Mouse (Mus musculus) MEL (cell line): ENCODE data around the gene Hexim2. TPM values are rescaled to one million over a fixed set of nuclear protein-coding genes. Genes with fewer than 3 reads are reported as not detected.
A peak's percentile ranks its signal among the peaks of the same experiment; 100 is the strongest.

ENCODE experiments used
- DNase-seq: peaks from one replicate; pipeline ENCODE4 v3.0.0; 2011; ENCODE audit warnings: low read depth, low spot score
- H3K27ac ChIP-seq: 2 replicates; pipeline ENCODE4 v1.5.1; 2012; ENCODE audit warnings: low read depth, mild to moderate bottlenecking, control low read depth, low read length, moderate library complexity; ENCODE audit not compliant: control insufficient read depth
- H3K27me3 ChIP-seq, 2 experiments: fragments of 150-350 bp in 1 of 2; sonication (generic) in 1 of 2; 2 replicates each; pipeline ENCODE4 v1.6.1; 2012; ENCODE audit warnings: low read length in 2 of 2, mild to moderate bottlenecking in 2 of 2, improper control_type of control experiment in 1 of 2, moderate library complexity in 1 of 2; ENCODE audit not compliant: insufficient read depth in 2 of 2, control insufficient read depth in 1 of 2
- H3K36me3 ChIP-seq, 2 experiments: 2 replicates each; pipeline ENCODE4 v1.6.1; 2012 to 2014; ENCODE audit warnings: low read length in 2 of 2, improper control_type of control experiment in 1 of 2, inconsistent platforms in 1 of 2, mild to moderate bottlenecking in 1 of 2; ENCODE audit not compliant: insufficient read depth in 2 of 2, control insufficient read depth in 1 of 2
- H3K4me1 ChIP-seq, 2 experiments: fragments of 150-350 bp in 1 of 2; sonication (generic) in 1 of 2; 2 replicates each; pipeline ENCODE4 v1.6.1; 2012; ENCODE audit warnings: low read length in 2 of 2, improper control_type of control experiment in 1 of 2, mild to moderate bottlenecking in 1 of 2; ENCODE audit not compliant: insufficient read depth in 2 of 2, control insufficient read depth in 1 of 2
- H3K4me3 ChIP-seq, 2 experiments: fragments of 150-350 bp in 1 of 2; sonication (generic) in 1 of 2; 2 replicates each; pipeline ENCODE4 v1.5.1; 2012; ENCODE audit warnings: low read depth in 2 of 2, low read length in 2 of 2, mild to moderate bottlenecking in 2 of 2, moderate library complexity in 2 of 2, control low read depth in 1 of 2, improper control_type of control experiment in 1 of 2; ENCODE audit not compliant: control insufficient read depth in 1 of 2, insufficient read depth in 1 of 2
- H3K79me2 ChIP-seq: 2 replicates; pipeline ENCODE4 v1.6.1; 2012; ENCODE audit warnings: mild to moderate bottlenecking, low read length, moderate library complexity; ENCODE audit not compliant: control insufficient read depth, poor library complexity, insufficient read depth
- H3K9ac ChIP-seq: 2 replicates; pipeline ENCODE4 v1.6.1; 2012; ENCODE audit warnings: low read depth, mild to moderate bottlenecking, control low read depth, low read length, moderate library complexity; ENCODE audit not compliant: control insufficient read depth, poor library complexity, severe bottlenecking
- H3K9me3 ChIP-seq: fragments of 150-350 bp; sonication (generic); replicated peaks from 2 replicates; pipeline ENCODE4 v1.6.1; 2012; ENCODE audit warnings: mild to moderate bottlenecking, low read length, improper control_type of control experiment, moderate library complexity; ENCODE audit not compliant: insufficient read depth
- BHLHE40 ChIP-seq: IDR thresholded peaks from 2 replicates; pipeline ENCODE4 v1.6.1; 2012; ENCODE audit warnings: low read depth, mild to moderate bottlenecking, inconsistent platforms, low read length, improper control_type of control experiment, borderline replicate concordance
- CHD1 ChIP-seq: IDR thresholded peaks from 2 replicates; pipeline ENCODE4 v1.6.1; 2012; ENCODE audit warnings: low read depth, mild to moderate bottlenecking, inconsistent platforms, low read length, improper control_type of control experiment
- CTCF ChIP-seq, 3 experiments: IDR thresholded peaks in 2 of 3; conservative IDR thresholded peaks in 1 of 3; 2 replicates each; pipeline ENCODE4 v1.5.1; 2011 to 2012; ENCODE audit warnings: low read length in 3 of 3, low read depth in 2 of 3, mild to moderate bottlenecking in 2 of 3, improper control_type of control experiment in 1 of 3, inconsistent platforms in 1 of 3, mixed read lengths in 1 of 3, moderate library complexity in 1 of 3; ENCODE audit not compliant: control insufficient read depth in 1 of 3, insufficient read depth in 1 of 3, poor library complexity in 1 of 3, severe bottlenecking in 1 of 3
- E2F4 ChIP-seq: IDR thresholded peaks from 2 replicates; pipeline ENCODE4 v1.6.1; 2011; ENCODE audit warnings: low read depth, low read length, improper control_type of control experiment, borderline replicate concordance
- ELF1 ChIP-seq: IDR thresholded peaks from 2 replicates; pipeline ENCODE4 v1.6.1; 2014; ENCODE audit warnings: low read depth, mild to moderate bottlenecking, inconsistent platforms, low read length, improper control_type of control experiment, moderate library complexity
- GABPA ChIP-seq: IDR thresholded peaks from 2 replicates; pipeline ENCODE4 v1.6.1; 2012; ENCODE audit warnings: low read depth, mild to moderate bottlenecking, inconsistent platforms, low read length, improper control_type of control experiment, moderate library complexity
- MAFK ChIP-seq: IDR thresholded peaks from 2 replicates; pipeline ENCODE4 v1.6.1; 2011; ENCODE audit warnings: low read depth, mild to moderate bottlenecking, low read length, improper control_type of control experiment, borderline replicate concordance
- MAZ ChIP-seq: IDR thresholded peaks from 2 replicates; pipeline ENCODE4 v1.6.1; 2012; ENCODE audit warnings: low read depth, mild to moderate bottlenecking, inconsistent platforms, low read length, improper control_type of control experiment
- MEF2A ChIP-seq: IDR thresholded peaks from 2 replicates; pipeline ENCODE4 v1.6.1; 2014; ENCODE audit warnings: low read depth, mild to moderate bottlenecking, inconsistent platforms, low read length, improper control_type of control experiment; ENCODE audit not compliant: poor library complexity, insufficient replicate concordance, severe bottlenecking; ENCODE audit errors: extremely low read depth
- MXI1 ChIP-seq: IDR thresholded peaks from 2 replicates; pipeline ENCODE4 v1.6.1; 2011; ENCODE audit warnings: mild to moderate bottlenecking, low read depth, low read length, improper control_type of control experiment
- NELFE ChIP-seq: IDR thresholded peaks from 2 replicates; pipeline ENCODE4 v1.6.1; 2011; ENCODE audit warnings: low read depth, low read length, improper control_type of control experiment
- POLR2A ChIP-seq, 2 experiments: IDR thresholded peaks; 2 replicates each; pipeline ENCODE4 v1.6.1; 2011 to 2012; ENCODE audit warnings: low read length in 2 of 2, mild to moderate bottlenecking in 2 of 2, control low read depth in 1 of 2, improper control_type of control experiment in 1 of 2, low read depth in 1 of 2, moderate library complexity in 1 of 2; ENCODE audit not compliant: control insufficient read depth in 1 of 2, insufficient read depth in 1 of 2, poor library complexity in 1 of 2
- RAD21 ChIP-seq: IDR thresholded peaks from 2 replicates; pipeline ENCODE4 v1.6.1; 2011; ENCODE audit warnings: mild to moderate bottlenecking, low read depth, low read length, improper control_type of control experiment
- RCOR1 ChIP-seq: IDR thresholded peaks from 2 replicates; pipeline ENCODE4 v1.6.1; 2012; ENCODE audit warnings: low read depth, mild to moderate bottlenecking, inconsistent platforms, low read length, improper control_type of control experiment
- SMC3 ChIP-seq: IDR thresholded peaks from 2 replicates; pipeline ENCODE4 v1.6.1; 2011; ENCODE audit warnings: low read depth, low read length, improper control_type of control experiment
- TAL1 ChIP-seq: IDR thresholded peaks from 2 replicates; pipeline ENCODE4 v1.6.1; 2012; ENCODE audit warnings: mild to moderate bottlenecking, inconsistent platforms, low read length, moderate library complexity, mixed read lengths
- USF1 ChIP-seq: IDR thresholded peaks from 2 replicates; pipeline ENCODE4 v1.6.1; 2014; ENCODE audit warnings: low read depth, mild to moderate bottlenecking, inconsistent platforms, low read length, improper control_type of control experiment, moderate library complexity
- ZC3H11A ChIP-seq: IDR thresholded peaks from 2 replicates; pipeline ENCODE4 v1.6.1; 2012; ENCODE audit warnings: low read depth, mild to moderate bottlenecking, inconsistent platforms, low read length, improper control_type of control experiment
- ZNF384 ChIP-seq: IDR thresholded peaks from 2 replicates; pipeline ENCODE4 v1.6.1; 2012; ENCODE audit warnings: low read depth, mild to moderate bottlenecking, inconsistent platforms, low read length, improper control_type of control experiment
- polyA plus RNA-seq, 2 experiments: library from polyadenylated mRNA; stranded (reverse) in 1 of 2; unstranded in 1 of 2; fragments of >175 nt in 1 of 2; fragments of >200 nt in 1 of 2; gene quantifications; 2 replicates each; pipeline versions ENCODE4 v1.2.1 to v1.2.4; 2012; ENCODE audit warnings: low replicate concordance in 2 of 2, low read depth in 1 of 2; ENCODE audit not compliant: insufficient read length in 2 of 2, insufficient read depth in 1 of 2, missing spikeins in 1 of 2
- total RNA-seq: library from RNA; depleted of rRNA; stranded (reverse); fragments of 300-350 nt; gene quantifications from 2 replicates; pipeline ENCODE4 v1.2.3, GENCODE M21; 2012

Hexim2 gene
- total and polyA plus RNA-seq, 3 experiments = 12.3 to 12.5 TPM; not detected in 1

DNA sequence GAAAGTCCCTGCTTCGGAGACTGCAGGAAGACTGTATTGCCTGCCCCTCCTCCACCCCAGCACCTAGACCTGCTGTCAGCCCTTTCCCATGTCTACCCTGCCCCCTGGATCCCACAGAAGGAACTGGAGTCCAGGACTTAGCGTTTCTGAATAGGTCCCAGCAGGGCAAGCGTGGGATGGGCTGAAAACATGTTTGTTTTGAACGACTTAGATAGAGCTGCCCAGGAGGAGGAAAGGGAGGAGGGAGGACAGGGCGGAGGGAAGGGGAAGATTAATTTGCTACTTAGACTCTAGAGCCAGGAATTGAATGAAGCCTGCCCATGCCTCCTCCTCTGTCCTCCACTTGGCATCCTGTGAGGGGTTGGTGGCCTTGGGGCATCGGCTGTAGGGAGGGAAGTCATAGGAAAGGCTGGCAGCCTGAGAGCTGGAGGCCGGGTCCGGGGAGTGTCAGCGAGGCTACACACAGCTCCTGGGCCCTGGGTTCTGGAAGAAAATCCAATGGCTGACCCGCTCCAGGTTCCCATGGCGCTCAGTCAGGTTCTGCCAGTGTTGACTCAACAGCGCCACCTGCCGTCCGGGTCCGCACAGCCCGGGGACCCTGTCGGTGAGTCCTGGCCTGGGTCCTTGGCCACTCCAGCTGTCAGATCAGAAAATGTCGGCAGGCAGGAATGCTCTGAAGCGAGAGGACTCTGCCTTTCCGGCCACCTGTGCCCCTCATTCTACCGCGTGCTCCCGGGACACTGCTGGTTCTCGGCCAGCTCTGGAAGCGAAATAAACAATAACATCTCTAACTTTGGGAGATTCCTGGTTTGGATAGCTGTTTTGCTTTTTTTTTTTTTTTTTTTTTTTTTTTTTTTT lies 26.6 kb downstream of the Hexim2 start (continued):
- TF ChIP-seq ZC3H11A (peak; percentile 78), ELF1 (no peak), MAZ (0 out of 2 replicates have a peak, but pooled peaks have one; percentile 34), ZNF384 (peak; percentile 99), POLR2A (IDR thresholded peaks at IDR 0.05; ENCODE audit: control insufficient read depth in 1 of 2, insufficient read depth in 1 of 2, low read depth in 1 of 2, low read length in 2 of 2, poor library complexity in 1 of 2) (no peak; a peak in 1 of 4 replicates), MEF2A (no peak), GABPA (no peak), USF1 (no peak), CHD1 (0 out of 2 replicates have a peak, but pooled peaks have one; percentile 80), MAFK (no peak), TAL1 (no peak), E2F4 (no peak), RCOR1 (peak; percentile 2; the same call in 1 of the 2 replicates)

DNA sequence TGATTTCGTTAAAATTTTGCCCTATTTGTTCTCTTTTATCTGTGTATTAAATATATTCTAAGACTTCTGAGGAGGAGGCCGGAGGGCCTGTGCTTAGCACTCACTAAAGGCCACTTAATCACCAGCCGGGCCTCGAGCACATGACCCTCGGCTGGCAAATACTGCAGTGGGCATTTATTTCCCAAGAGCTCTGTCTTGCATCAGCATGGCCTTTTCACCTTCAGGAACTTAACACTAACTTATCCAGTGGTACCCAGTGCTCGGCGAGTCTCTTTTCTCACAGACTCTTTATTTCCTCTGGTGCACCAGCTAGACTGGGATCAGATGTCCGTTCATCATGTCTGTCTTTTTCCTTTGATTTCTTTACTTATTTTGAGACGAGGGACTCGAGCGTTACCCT lies 28.5 kb downstream of the Hexim2 start:
- Histone ChIP-seq H3K79me2 (no peaks in the 10 kb centered on the region), H3K36me3 (peaks cover 0 to 3% of the 10 kb centered on the region in 2 experiments; a peak in 1 of 4 replicates), H3K4me3 (no peak overlapping the region), H3K27me3 (no peaks in the 10 kb centered on the region), H3K9me3 (no peaks in the 10 kb centered on the region), H3K27ac (no peak overlapping the region), H3K4me1 (peaks cover 0 to 5% of the 10 kb centered on the region in 2 experiments; a peak in 1 of 4 replicates), H3K9ac (no peak overlapping the region)
- no peak for DNase-seq
- TF ChIP-seq MAFK (no peak), GABPA (no peak), NELFE (no peak), MXI1 (no peak), RCOR1 (no peak), CHD1 (no peak)

DNA sequence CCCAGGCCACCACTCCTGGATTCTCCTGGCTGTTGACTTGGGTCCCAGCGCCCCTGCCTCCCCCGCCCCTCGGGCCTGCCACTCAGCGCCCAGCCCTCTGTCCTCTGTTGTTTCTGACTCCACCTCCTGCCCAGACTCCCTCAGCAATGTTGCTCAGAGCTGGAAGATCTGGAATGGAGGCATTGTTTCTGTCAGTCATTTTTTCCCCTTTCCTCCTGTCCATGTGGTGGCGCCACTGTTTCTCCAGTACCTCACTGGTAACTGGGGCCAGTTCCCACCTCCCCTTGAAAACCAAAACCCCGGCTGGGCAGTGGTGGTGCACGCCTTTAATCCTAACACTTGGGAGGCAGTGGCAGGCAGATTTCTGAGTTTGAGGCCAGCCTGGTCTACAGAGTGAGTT lies 29.2 kb downstream of the Hexim2 start:
- TF ChIP-seq RAD21 = peak; percentile 18
- peak in 2 of 3 experiments; percentile 38 to 61; a peak in 5 of 6 replicates for TF ChIP-seq CTCF (IDR thresholded peaks at IDR 0.05 in 2 of 3, conservative IDR thresholded peaks at IDR 0.05 in 1 of 3; ENCODE audit: control insufficient read depth in 1 of 3, insufficient read depth in 1 of 3, low read depth in 2 of 3, low read length in 3 of 3, poor library complexity in 1 of 3, severe bottlenecking in 1 of 3)
- TF ChIP-seq BHLHE40 = no peak
- peak; percentile 42 for TF ChIP-seq SMC3
- Histone ChIP-seq H3K4me3 (no peak overlapping the region), H3K27ac (no peak overlapping the region), H3K36me3 (peaks cover 0 to 3% of the 10 kb centered on the region in 2 experiments; a peak in 1 of 4 replicates), H3K4me1 (peaks cover 0 to 5% of the 10 kb centered on the region in 2 experiments; a peak in 1 of 4 replicates), H3K79me2 (no peaks in the 10 kb centered on the region), H3K9me3 (no peaks in the 10 kb centered on the region), H3K27me3 (no peaks in the 10 kb centered on the region), H3K9ac (no peak overlapping the region)
- DNase-seq = peak; percentile 53
